8 mouse cellular contexts compared by ENCODE assay signal in the genomic region with DNA sequence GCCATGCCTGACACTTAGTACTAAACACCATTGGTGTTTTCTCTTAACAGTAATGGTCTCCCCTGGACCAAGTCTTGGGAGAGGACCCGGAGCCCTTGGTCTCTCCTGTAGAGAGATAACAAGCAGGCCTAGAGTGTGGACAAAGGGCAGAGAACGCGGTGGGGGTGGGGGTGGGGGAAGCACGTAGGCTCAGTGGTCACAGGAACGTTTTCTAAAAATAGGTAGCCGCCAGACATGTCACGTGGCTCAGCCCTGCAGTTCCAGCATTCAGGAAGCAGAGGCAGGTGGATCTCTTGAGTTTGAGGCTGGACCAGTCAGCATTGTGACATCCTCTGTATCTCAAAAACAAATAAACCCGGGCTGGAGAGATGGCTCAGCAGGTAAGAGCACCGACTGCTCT. TPM values are rescaled to one million over a fixed set of nuclear protein-coding genes. Genes with fewer than 3 reads are reported as not detected.
A peak's percentile ranks its signal among the peaks of the same experiment; 100 is the strongest.
DNase-seq lines count a peak whose midpoint lies in the region; ATAC-seq and TF ChIP-seq lines count a peak whose summit lies in the region.

No protein-coding gene starts in this region.

- no peak for ATAC-seq in heart, embryonic 11.5 days (replicated peaks; ENCODE audit: insufficient number of reproducible peaks, low FRiP score, low TSS enrichment)
- no peak for ATAC-seq in forebrain, embryonic 14.5 days
- ATAC-seq in liver, embryonic 16.5 days (ENCODE audit: low read depth), result peak; percentile 52

- H3K9ac ChIP-seq in heart, embryonic 11.5 days (ENCODE audit: low read depth, low read length), result peak overlapping the region; percentile 90
- peak overlapping the region; percentile 93 for H3K9ac ChIP-seq in forebrain, embryonic 14.5 days (ENCODE audit: low read length)
- peak overlapping the region; percentile 83 for H3K9ac ChIP-seq in liver, embryonic 16.5 days (ENCODE audit: low read depth, low read length)

- peaks cover 2% of the 10 kb centered on the region; the same call in 1 of the 2 replicates for H3K4me1 ChIP-seq in heart, embryonic 11.5 days (ENCODE audit: control insufficient read depth, insufficient read depth, low read length)
- peaks cover 75% of the 10 kb centered on the region for H3K4me1 ChIP-seq in E14TG2a.4 (replicated peaks; ENCODE audit: low read depth, low read length)
- peaks cover 15% of the 10 kb centered on the region for H3K4me1 ChIP-seq in forebrain, embryonic 14.5 days (ENCODE audit: control insufficient read depth, insufficient read depth, low read length)
- H3K4me1 ChIP-seq in liver, embryonic 16.5 days (ENCODE audit: control insufficient read depth, low read depth, low read length), result peaks cover 16% of the 10 kb centered on the region

- no peak for DNase-seq in heart, adult 9 months (ENCODE audit: low spot score in 2 of 2)
- DNase-seq in forebrain, embryonic 14.5 days (ENCODE audit: low spot score), result no peak
- no peak for DNase-seq in spleen, postnatal 14 days (ENCODE audit: low spot score in 2 of 2)
- no peak for DNase-seq in urinary bladder, adult 2 months (ENCODE audit: low spot score)
- DNase-seq in left cerebral cortex, postnatal 25 days (ENCODE audit: low spot score in 2 of 2), result no peak

- H3K9me3 ChIP-seq in heart, embryonic 11.5 days (replicated peaks; ENCODE audit: control insufficient read depth, low read length), result no peaks in the 10 kb centered on the region
- no peaks in the 10 kb centered on the region for H3K9me3 ChIP-seq in E14TG2a.4 (ENCODE audit: low read length)
- H3K9me3 ChIP-seq in forebrain, embryonic 14.5 days (replicated peaks; ENCODE audit: control insufficient read depth, low read length), result no peaks in the 10 kb centered on the region
- H3K9me3 ChIP-seq in liver, embryonic 16.5 days (replicated peaks; ENCODE audit: control insufficient read depth, low read length), result no peaks in the 10 kb centered on the region

- TF ChIP-seq CTCF in E14TG2a.4 (conservative IDR thresholded peaks at IDR 0.05; ENCODE audit: low read length), result no peak

- H3K4me2 ChIP-seq in heart, embryonic 11.5 days, result peak overlapping the region; percentile 79
- H3K4me2 ChIP-seq in forebrain, embryonic 14.5 days (ENCODE audit: low read length), result peak overlapping the region; percentile 65
- peak overlapping the region; percentile 73 for H3K4me2 ChIP-seq in liver, embryonic 16.5 days (ENCODE audit: low read depth, low read length)

- H3K27ac ChIP-seq in heart, embryonic 11.5 days (ENCODE audit: low read depth, low read length), result peak overlapping the region; percentile 88; the same call in 1 of the 2 replicates
- peak overlapping the region; percentile 98 for H3K27ac ChIP-seq in forebrain, embryonic 14.5 days (ENCODE audit: low read depth, low read length)
- H3K27ac ChIP-seq in liver, embryonic 16.5 days (ENCODE audit: low read length), result peak overlapping the region; percentile 92

- no peaks in the 10 kb centered on the region for H3K36me3 ChIP-seq in heart, embryonic 11.5 days (ENCODE audit: control insufficient read depth, insufficient read depth, low read length)
- H3K36me3 ChIP-seq in E14TG2a.4 (ENCODE audit: insufficient read depth, low read length), result peaks cover 18% of the 10 kb centered on the region
- H3K36me3 ChIP-seq in forebrain, embryonic 14.5 days (ENCODE audit: control insufficient read depth, insufficient read depth, low read length), result no peaks in the 10 kb centered on the region
- no peaks in the 10 kb centered on the region for H3K36me3 ChIP-seq in liver, embryonic 16.5 days (ENCODE audit: control insufficient read depth, insufficient read depth)

- 29% methylated on average over 9 of the region's 9 CpGs for WGBS in heart, embryonic 11.5 days (ENCODE audit: insufficient replicate concordance)
- WGBS in forebrain, embryonic 14.5 days, result 44% methylated on average over 9 of the region's 9 CpGs
- 12% methylated on average over 9 of the region's 9 CpGs for WGBS in liver, embryonic 16.5 days (ENCODE audit: insufficient replicate concordance)

- no peaks in the 10 kb centered on the region for H3K27me3 ChIP-seq in heart, embryonic 11.5 days (ENCODE audit: control insufficient read depth, insufficient read depth, low read length)
- H3K27me3 ChIP-seq in E14TG2a.4 (ENCODE audit: insufficient read depth, low read length), result no peaks in the 10 kb centered on the region
- no peaks in the 10 kb centered on the region for H3K27me3 ChIP-seq in forebrain, embryonic 14.5 days (replicated peaks; ENCODE audit: control insufficient read depth, insufficient read depth, low read length)
- H3K27me3 ChIP-seq in liver, embryonic 16.5 days (ENCODE audit: control insufficient read depth, insufficient read depth, low read depth, low read length), result no peaks in the 10 kb centered on the region

- H3K4me3 ChIP-seq in heart, embryonic 11.5 days (ENCODE audit: low read depth, low read length), result peak overlapping the region; percentile 90
- H3K4me3 ChIP-seq in E14TG2a.4 (replicated peaks; ENCODE audit: low read length), result peak overlapping the region; percentile 100
- peak overlapping the region; percentile 94 for H3K4me3 ChIP-seq in forebrain, embryonic 14.5 days (ENCODE audit: low read depth, low read length)
- H3K4me3 ChIP-seq in liver, embryonic 16.5 days (ENCODE audit: low read depth, low read length), result peak overlapping the region; percentile 83

- intact Hi-C loops in left cerebral cortex, postnatal 25 days (cut with DNase I), result loop anchor here (5.0 kb wide), 1 partner anchor 40 kb away; no protein-coding TSS in a partner anchor

RNA-seq across cellular contexts. Expression of gene Atxn10, which starts 1.2 kb away (rescaled TPM):
- polyA plus RNA-seq in heart, embryonic 11.5 days (2014; fragmentation: Nextera tagmentation; extraction: Ambion mirVana), result 257 and 282 TPM in 2 replicates
- 516 and 535 TPM in 2 replicates for polyA plus RNA-seq in forebrain, embryonic 14.5 days (2014; fragmentation: Nextera tagmentation; extraction: Ambion mirVana)
- polyA plus RNA-seq in liver, embryonic 16.5 days (2015; fragmentation: Nextera tagmentation; extraction: Ambion mirVana), result 93.1 and 96.3 TPM in 2 replicates
- 119 and 122 TPM in 2 replicates for polyA plus RNA-seq in urinary bladder, adult 2 months (2012; rRNA removed)
- 100 to 1,000 TPM; 267 to 268 TPM for total RNA-seq in left cerebral cortex, postnatal 25 days (2021)
